Mouse (Mus musculus): ENCODE results near the gene Eml6. TPM values are rescaled to one million over a fixed set of nuclear protein-coding genes. Genes with fewer than 3 reads are reported as not detected.

The Eml6 gene
- polyA plus RNA-seq, 1 experiment = not detected

- no peaks in the 10 kb centered on the region for H3K4me1 ChIP-seq (ENCODE audit: control insufficient read depth, insufficient read depth, low read length)
- H3K4me3 ChIP-seq (ENCODE audit: insufficient read depth, low read depth, low read length) = no peak overlapping the region
- no peak overlapping the region for H3K27ac ChIP-seq (ENCODE audit: insufficient read depth, low read depth, low read length)
- TF ChIP-seq CTCF (IDR thresholded peaks at IDR 0.05; ENCODE audit: insufficient read depth, low read depth, low read length) = no peak
- no peak for TF ChIP-seq POLR2A (IDR thresholded peaks at IDR 0.05; ENCODE audit: insufficient read depth, low read depth, low read length)
Measured at GRCm38 (mm10) chr11:29725167-29725566, 300.7 kb downstream of the Eml6 start.

- H3K4me1 ChIP-seq (ENCODE audit: control insufficient read depth, insufficient read depth, low read length) = no peaks in the 10 kb centered on the region
- WGBS = 74% methylated on average over 2 of the region's 2 CpGs
- no peak overlapping the region for H3K4me3 ChIP-seq (ENCODE audit: insufficient read depth, low read depth, low read length)
- H3K27ac ChIP-seq (ENCODE audit: insufficient read depth, low read depth, low read length) = no peak overlapping the region
- TF ChIP-seq CTCF (IDR thresholded peaks at IDR 0.05; ENCODE audit: insufficient read depth, low read depth, low read length) (no peak), POLR2A (IDR thresholded peaks at IDR 0.05; ENCODE audit: insufficient read depth, low read depth, low read length) (no peak)
Measured at GRCm38 (mm10) chr11:29724213-29724612, 301.6 kb downstream of the Eml6 start.

- WGBS = 21% methylated on average over 1 of the region's 1 CpGs
- TF ChIP-seq CTCF (IDR thresholded peaks at IDR 0.05; ENCODE audit: insufficient read depth, low read depth, low read length) = no peak
- no peak for TF ChIP-seq POLR2A (IDR thresholded peaks at IDR 0.05; ENCODE audit: insufficient read depth, low read depth, low read length)
- Histone ChIP-seq H3K4me3 (ENCODE audit: insufficient read depth, low read depth, low read length) (no peak overlapping the region), H3K27ac (ENCODE audit: insufficient read depth, low read depth, low read length) (no peak overlapping the region), H3K4me1 (ENCODE audit: control insufficient read depth, insufficient read depth, low read length) (no peaks in the 10 kb centered on the region)
Measured at GRCm38 (mm10) chr11:29719597-29719996, 306.2 kb downstream of the Eml6 start.

- H3K27ac ChIP-seq (ENCODE audit: insufficient read depth, low read depth, low read length) = peak overlapping the region; percentile 60
- TF ChIP-seq POLR2A (IDR thresholded peaks at IDR 0.05; ENCODE audit: insufficient read depth, low read depth, low read length) (no peak), CTCF (IDR thresholded peaks at IDR 0.05; ENCODE audit: insufficient read depth, low read depth, low read length) (no peak)
- WGBS = 18% methylated on average over 6 of the region's 6 CpGs
- H3K4me1 ChIP-seq (ENCODE audit: control insufficient read depth, insufficient read depth, low read length) = no peaks in the 10 kb centered on the region
- H3K4me3 ChIP-seq (ENCODE audit: insufficient read depth, low read depth, low read length) = no peak overlapping the region
Measured at GRCm38 (mm10) chr11:29718541-29718940, 307.3 kb downstream of the Eml6 start.

GRCm38 (mm10) chr11:29715499-29715898 is 310.3 kb downstream of the Eml6 start:
- no peaks in the 10 kb centered on the region for H3K4me1 ChIP-seq (ENCODE audit: control insufficient read depth, insufficient read depth, low read length)
- TF ChIP-seq POLR2A (IDR thresholded peaks at IDR 0.05; ENCODE audit: insufficient read depth, low read depth, low read length) (no peak), CTCF (IDR thresholded peaks at IDR 0.05; ENCODE audit: insufficient read depth, low read depth, low read length) (no peak)
- WGBS = 44% methylated on average over 3 of the region's 3 CpGs
- H3K4me3 ChIP-seq (ENCODE audit: insufficient read depth, low read depth, low read length) = no peak overlapping the region
- no peak overlapping the region for H3K27ac ChIP-seq (ENCODE audit: insufficient read depth, low read depth, low read length)

GRCm38 (mm10) chr11:29714789-29715188 is 311.0 kb downstream of the Eml6 start:
- WGBS = 68% methylated on average over 2 of the region's 2 CpGs
- no peak overlapping the region for H3K4me3 ChIP-seq (ENCODE audit: insufficient read depth, low read depth, low read length)
- H3K27ac ChIP-seq (ENCODE audit: insufficient read depth, low read depth, low read length) = no peak overlapping the region
- no peaks in the 10 kb centered on the region for H3K4me1 ChIP-seq (ENCODE audit: control insufficient read depth, insufficient read depth, low read length)
- no peak for TF ChIP-seq POLR2A (IDR thresholded peaks at IDR 0.05; ENCODE audit: insufficient read depth, low read depth, low read length)
- TF ChIP-seq CTCF (IDR thresholded peaks at IDR 0.05; ENCODE audit: insufficient read depth, low read depth, low read length) = no peak

- no peak overlapping the region for H3K4me3 ChIP-seq (ENCODE audit: insufficient read depth, low read depth, low read length)
- no peaks in the 10 kb centered on the region for H3K4me1 ChIP-seq (ENCODE audit: control insufficient read depth, insufficient read depth, low read length)
- TF ChIP-seq POLR2A (IDR thresholded peaks at IDR 0.05; ENCODE audit: insufficient read depth, low read depth, low read length) = no peak
- no peak for TF ChIP-seq CTCF (IDR thresholded peaks at IDR 0.05; ENCODE audit: insufficient read depth, low read depth, low read length)
- whole genome bisulfite sequencing = 88% methylated on average over 7 of the region's 7 CpGs
- H3K27ac ChIP-seq (ENCODE audit: insufficient read depth, low read depth, low read length) = no peak overlapping the region
Measured at GRCm38 (mm10) chr11:29714114-29714513, 311.7 kb downstream of the Eml6 start.

- Histone ChIP-seq H3K4me3 (ENCODE audit: insufficient read depth, low read depth, low read length) (no peak overlapping the region), H3K4me1 (ENCODE audit: control insufficient read depth, insufficient read depth, low read length) (no peaks in the 10 kb centered on the region), H3K27ac (ENCODE audit: insufficient read depth, low read depth, low read length) (no peak overlapping the region)
- TF ChIP-seq POLR2A (IDR thresholded peaks at IDR 0.05; ENCODE audit: insufficient read depth, low read depth, low read length) (no peak), CTCF (IDR thresholded peaks at IDR 0.05; ENCODE audit: insufficient read depth, low read depth, low read length) (no peak)
Measured at GRCm38 (mm10) chr11:29709512-29709911, 316.3 kb downstream of the Eml6 start.

- Histone ChIP-seq H3K27ac (ENCODE audit: insufficient read depth, low read depth, low read length) (no peak overlapping the region), H3K4me3 (ENCODE audit: insufficient read depth, low read depth, low read length) (no peak overlapping the region), H3K4me1 (ENCODE audit: control insufficient read depth, insufficient read depth, low read length) (no peaks in the 10 kb centered on the region)
- TF ChIP-seq POLR2A (IDR thresholded peaks at IDR 0.05; ENCODE audit: insufficient read depth, low read depth, low read length) (no peak), CTCF (IDR thresholded peaks at IDR 0.05; ENCODE audit: insufficient read depth, low read depth, low read length) (no peak)
- WGBS = 79% methylated on average over 4 of the region's 4 CpGs
Measured at GRCm38 (mm10) chr11:29706845-29707244, 319.0 kb downstream of the Eml6 start.

GRCm38 (mm10) chr11:29705263-29705662 is 320.6 kb downstream of the Eml6 start:
- Histone ChIP-seq H3K4me1 (ENCODE audit: control insufficient read depth, insufficient read depth, low read length) (no peaks in the 10 kb centered on the region), H3K4me3 (ENCODE audit: insufficient read depth, low read depth, low read length) (no peak overlapping the region), H3K27ac (ENCODE audit: insufficient read depth, low read depth, low read length) (no peak overlapping the region)
- TF ChIP-seq CTCF (IDR thresholded peaks at IDR 0.05; ENCODE audit: insufficient read depth, low read depth, low read length) = no peak
- no peak for TF ChIP-seq POLR2A (IDR thresholded peaks at IDR 0.05; ENCODE audit: insufficient read depth, low read depth, low read length)
